ENCODE assay signal across 28 mouse cellular contexts in the genomic region with DNA sequence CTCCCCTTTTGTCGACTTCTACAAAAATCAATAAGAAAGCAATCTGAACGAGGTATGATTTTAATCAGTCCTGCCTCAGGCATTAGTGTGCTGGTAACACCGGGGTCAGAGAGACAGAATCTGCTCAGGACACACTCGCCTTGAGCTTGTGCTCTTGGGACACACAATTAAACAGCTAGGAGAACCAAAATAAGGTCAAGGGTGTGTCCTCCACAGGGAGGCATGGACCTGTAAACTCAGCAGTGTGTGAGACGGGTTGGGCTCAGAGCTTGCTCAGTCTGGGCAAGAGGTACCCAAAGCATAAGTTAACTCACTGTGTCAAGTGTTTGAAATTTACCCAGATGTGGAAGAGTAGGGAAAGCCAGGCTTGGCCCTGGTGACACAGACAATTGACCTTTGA.
A peak's percentile ranks its signal among the peaks of the same experiment; 100 is the strongest.
DNase-seq lines count a peak whose midpoint lies in the region; ATAC-seq and TF ChIP-seq lines count a peak whose summit lies in the region.
"Had no signal": no experiment of that assay in that cellular context is flagged by ENCODE, and none has a peak within 500 bp of the region (broad histone marks: within the 10 kb centered on the region; RNA-seq: fewer than 3 reads in every experiment).

No protein-coding gene starts in this region.

- no peak overlapping the region for H3K4me3 ChIP-seq in kidney, adult 2 months (ENCODE audit: insufficient read depth, low read depth, low read length)
- no peak overlapping the region for H3K4me3 ChIP-seq in kidney, embryonic 16.5 days (ENCODE audit: low read length)
- H3K4me3 ChIP-seq in liver, adult 2 months (ENCODE audit: insufficient read depth, low read depth, low read length): no peak overlapping the region
- H3K4me3 ChIP-seq in liver, postnatal 0 days (ENCODE audit: low read depth, low read length): no peak overlapping the region
- H3K4me3 ChIP-seq: embryonic facial prominence, embryonic 12.5 days; embryonic facial prominence, embryonic 15.5 days; gastrocnemius, adult 2 months; heart, adult 2 months; heart, embryonic 10.5 days; heart, embryonic 13.5 days had no signal

- peak; percentile 38 for DNase-seq in adrenal gland, postnatal 14 days
- no peak for DNase-seq in adrenal gland, postnatal 10 days
- DNase-seq in kidney, adult 2 months: peak; percentile 57
- peak; percentile 72 for DNase-seq in liver, adult 2 months (ENCODE audit: extremely low read depth, low read depth, low spot score)
- no peak for DNase-seq in liver, postnatal 0 days
- DNase-seq: B cell, adult 2 months; cerebellum, adult 11 months; cerebellum, adult 2 months; cerebellum, adult 9-11 months; cerebellum, postnatal 25 days; forebrain, postnatal 0 days; gastrocnemius, adult 2 months; gastrocnemius, postnatal 14 days; heart, adult 2 months; heart, postnatal 14 days; heart, postnatal 4 days had no signal

- H3K27ac ChIP-seq in kidney, adult 2 months (ENCODE audit: insufficient read depth, low read depth, low read length): peak overlapping the region; percentile 7; the same call in 1 of the 2 replicates
- no peak overlapping the region for H3K27ac ChIP-seq in kidney, embryonic 16.5 days (ENCODE audit: low read length)
- H3K27ac ChIP-seq in liver, adult 2 months (replicated peaks; ENCODE audit: insufficient read depth, low read depth, low read length): peak overlapping the region; percentile 6; the same call in 1 of the 2 replicates
- no peak overlapping the region for H3K27ac ChIP-seq in liver, postnatal 0 days (ENCODE audit: low read depth)
- H3K27ac ChIP-seq: embryonic facial prominence, embryonic 12.5 days; embryonic facial prominence, embryonic 15.5 days; gastrocnemius, adult 2 months; heart, adult 2 months; heart, embryonic 10.5 days; heart, embryonic 13.5 days; hindbrain, embryonic 14.5 days; hindbrain, postnatal 0 days had no signal

- no peak for ATAC-seq in kidney, embryonic 16.5 days (ENCODE audit: low FRiP score, low TSS enrichment)
- no peak for ATAC-seq in liver, postnatal 0 days
- ATAC-seq: forebrain, embryonic 14.5 days; forebrain, postnatal 0 days; hindbrain, postnatal 0 days; inflammation-experienced regulatory T-cells, adult 6 months; Patski had no signal

- no peaks in the 10 kb centered on the region for H3K9me3 ChIP-seq in kidney, embryonic 16.5 days (ENCODE audit: low read length)
- H3K9me3 ChIP-seq in liver, postnatal 0 days (ENCODE audit: low read length): no peaks in the 10 kb centered on the region
- H3K9me3 ChIP-seq: embryonic facial prominence, embryonic 12.5 days; embryonic facial prominence, embryonic 15.5 days; heart, embryonic 10.5 days; heart, embryonic 13.5 days had no signal

- H3K4me2 ChIP-seq in kidney, embryonic 16.5 days (replicated peaks; ENCODE audit: low read depth, low read length): no peak overlapping the region
- H3K4me2 ChIP-seq in liver, postnatal 0 days (ENCODE audit: low read depth, low read length): no peak overlapping the region
- H3K4me2 ChIP-seq: embryonic facial prominence, embryonic 12.5 days; embryonic facial prominence, embryonic 15.5 days; heart, embryonic 13.5 days; hindbrain, embryonic 14.5 days had no signal

- no peak for TF ChIP-seq CTCF in kidney, adult 2 months (conservative IDR thresholded peaks at IDR 0.05; ENCODE audit: insufficient read depth, insufficient read length, low read depth, low read length)
- no peak for TF ChIP-seq CTCF in liver, adult 2 months (IDR thresholded peaks at IDR 0.05; ENCODE audit: low read depth, low read length)
- TF ChIP-seq CTCF in liver, postnatal 0 days (IDR thresholded peaks at IDR 0.05; ENCODE audit: low read depth): no peak

- no peaks in the 10 kb centered on the region for H3K79me2 ChIP-seq in liver, adult 2 months (ENCODE audit: control insufficient read depth, insufficient read depth, low read length)

- H3K4me1 ChIP-seq in kidney, adult 2 months (ENCODE audit: control insufficient read depth, insufficient read depth, low read length): peaks cover 12% of the 10 kb centered on the region
- peaks cover 15% of the 10 kb centered on the region for H3K4me1 ChIP-seq in kidney, embryonic 16.5 days (ENCODE audit: insufficient read depth, low read length)
- peaks cover 20% of the 10 kb centered on the region for H3K4me1 ChIP-seq in liver, adult 2 months (ENCODE audit: control insufficient read depth, insufficient read depth, low read length)
- H3K4me1 ChIP-seq in liver, postnatal 0 days (ENCODE audit: insufficient read depth): 0 out of 2 replicates have a peak, but pooled peaks cover 4% of the 10 kb centered on the region

- whole genome bisulfite sequencing in kidney, adult 2 months: 53% methylated on average over 5 of the region's 5 CpGs
- WGBS in kidney, embryonic 16.5 days: 69% methylated on average over 5 of the region's 5 CpGs
- 20% methylated on average over 5 of the region's 5 CpGs for WGBS in liver, adult 2 months
- 66% methylated on average over 5 of the region's 5 CpGs for WGBS in liver, postnatal 0 days (ENCODE audit: insufficient replicate concordance)

- no peak for TF ChIP-seq POLR2A in kidney, adult 2 months (IDR thresholded peaks at IDR 0.05; ENCODE audit: low read depth, low read length)
- TF ChIP-seq POLR2A in liver, adult 2 months (IDR thresholded peaks at IDR 0.05; ENCODE audit: extremely low read depth, insufficient read depth, low read length): no peak

- H3K36me3 ChIP-seq in kidney, adult 2 months (ENCODE audit: control insufficient read depth, insufficient read depth, low read length): no peaks in the 10 kb centered on the region
- no peaks in the 10 kb centered on the region for H3K36me3 ChIP-seq in kidney, embryonic 16.5 days (ENCODE audit: insufficient read depth, low read length)
- no peaks in the 10 kb centered on the region for H3K36me3 ChIP-seq in liver, adult 2 months (ENCODE audit: control insufficient read depth, insufficient read depth, low read length)
- no peaks in the 10 kb centered on the region for H3K36me3 ChIP-seq in liver, postnatal 0 days (replicated peaks; ENCODE audit: insufficient read depth, low read length)
- H3K36me3 ChIP-seq: embryonic facial prominence, embryonic 12.5 days; embryonic facial prominence, embryonic 15.5 days; G1E; heart, embryonic 10.5 days; heart, embryonic 13.5 days had no signal

- no peaks in the 10 kb centered on the region for H3K27me3 ChIP-seq in kidney, adult 2 months (replicated peaks; ENCODE audit: control insufficient read depth, insufficient read depth, low read length)
- no peaks in the 10 kb centered on the region for H3K27me3 ChIP-seq in kidney, embryonic 16.5 days (ENCODE audit: insufficient read depth, low read length)
- H3K27me3 ChIP-seq in liver, adult 2 months (ENCODE audit: control insufficient read depth, insufficient read depth, low read length): no peaks in the 10 kb centered on the region
- no peaks in the 10 kb centered on the region for H3K27me3 ChIP-seq in liver, postnatal 0 days (ENCODE audit: insufficient read depth, low read length)
- H3K27me3 ChIP-seq: CH12.LX; embryonic facial prominence, embryonic 12.5 days; embryonic facial prominence, embryonic 15.5 days; Patski had no signal

- H3K9ac ChIP-seq in kidney, embryonic 16.5 days (replicated peaks; ENCODE audit: low read length): no peak overlapping the region
- H3K9ac ChIP-seq in liver, adult 2 months (ENCODE audit: low read depth, low read length): no peak overlapping the region
- no peak overlapping the region for H3K9ac ChIP-seq in liver, postnatal 0 days (replicated peaks)
- H3K9ac ChIP-seq: embryonic facial prominence, embryonic 12.5 days; embryonic facial prominence, embryonic 15.5 days; forebrain, postnatal 0 days; heart, embryonic 13.5 days; hindbrain, embryonic 14.5 days had no signal

- no peak for TF ChIP-seq EP300 in liver, postnatal 0 days (IDR thresholded peaks at IDR 0.05; ENCODE audit: low read depth)

Comparison
In these comparisons a context has a peak if more than half of its experiments do, and no peak if none do; other contexts are left out.
1. DNase-seq: peak in adrenal gland, postnatal 14 days (single experiment), kidney, adult 2 months (single experiment) and liver, adult 2 months (single experiment); none in adrenal gland, postnatal 10 days (single experiment) and liver, postnatal 0 days (single experiment).
2. H3K27ac ChIP-seq: peak in kidney, adult 2 months (single experiment) and liver, adult 2 months (single experiment); none in kidney, embryonic 16.5 days (single experiment) and liver, postnatal 0 days (single experiment).